Mouse (Mus musculus): ENCODE measurements around the gene Myom1. TPM values are rescaled to one million over a fixed set of nuclear protein-coding genes. Genes with fewer than 3 reads are reported as not detected.

The Myom1 gene
- polyA plus RNA-seq, 1 experiment from 2014 or later, result 1.9 TPM

GRCm38 (mm10) chr17:71171161-71171560 is 168.7 kb downstream of the Myom1 start:
- 91% methylated on average over 4 of the region's 4 CpGs for WGBS
- no peaks in the 10 kb centered on the region for H3K9me3 ChIP-seq (replicated peaks)
- no peak overlapping the region for H3K4me3 ChIP-seq
- ATAC-seq (ENCODE audit: low FRiP score), result no peak
- H3K27me3 ChIP-seq, result no peaks in the 10 kb centered on the region
- H3K9ac ChIP-seq, result no peak overlapping the region
- H3K4me2 ChIP-seq (replicated peaks), result no peak overlapping the region
- H3K36me3 ChIP-seq, result no peaks in the 10 kb centered on the region
- H3K27ac ChIP-seq, result no peak overlapping the region
- no peaks in the 10 kb centered on the region; the same call in none of the 2 replicates for H3K4me1 ChIP-seq

Other genes with a start within 250 kb of the Myom1 start
- gene Tgif1, start 149.1 kb upstream of the Myom1 start, polyA plus RNA-seq (2016; fragmentation: Nextera tagmentation; extraction: Ambion mirVana), result 66.8 and 68.7 TPM in 2 replicates
- gene Myl12a, start 245 bp downstream of the Myom1 start, polyA plus RNA-seq (2016; fragmentation: Nextera tagmentation; extraction: Ambion mirVana), result 351 and 382 TPM in 2 replicates
- gene Lpin2, start 179.9 kb downstream of the Myom1 start, polyA plus RNA-seq (2016; fragmentation: Nextera tagmentation; extraction: Ambion mirVana), result 42.8 and 43.1 TPM in 2 replicates